Mouse (Mus musculus) kidney, embryonic 14.5 days (tissue): ENCODE measurements around the gene Gm10471. TPM values are rescaled to one million over a fixed set of nuclear protein-coding genes. Genes with fewer than 3 reads are reported as not detected.
"Not testable (repeated sequence)": the region's sequence is repeated elsewhere in the genome, so short reads cannot be mapped to it uniquely, and the experiment has no call there.

ENCODE experiments used
- ATAC-seq: fragments of 200-750 bp; cut with Nextera tagmentation; 2 replicates; pipeline ENCODE4 v1.8.0; 2017; ENCODE audit warnings: moderate number of reproducible peaks, mild to moderate bottlenecking, moderate TSS enrichment, moderate library complexity; ENCODE audit not compliant: low FRiP score, low TSS enrichment
- H3K27ac ChIP-seq: fragments of 300-500 bp; sonication (generic); 2 replicates; pipeline ENCODE4 v1.5.1; 2014; ENCODE audit warnings: low read depth, mild to moderate bottlenecking, low read length, moderate library complexity, mixed read lengths
- H3K27me3 ChIP-seq: fragments of 300-500 bp; sonication (generic); 2 replicates; pipeline ENCODE4 v1.6.1; 2014; ENCODE audit warnings: mild to moderate bottlenecking, low read length; ENCODE audit not compliant: control insufficient read depth, insufficient read depth
- H3K36me3 ChIP-seq: fragments of 300-500 bp; sonication (generic); 2 replicates; pipeline ENCODE4 v1.6.1; 2014; ENCODE audit warnings: low read length, mixed read lengths; ENCODE audit not compliant: control insufficient read depth, insufficient read depth
- H3K4me1 ChIP-seq: fragments of 300-500 bp; sonication (generic); 2 replicates; pipeline ENCODE4 v1.6.1; 2014; ENCODE audit warnings: low read length, mixed read lengths; ENCODE audit not compliant: control insufficient read depth, insufficient read depth
- H3K4me2 ChIP-seq: fragments of 300-500 bp; sonication (generic); replicated peaks from 2 replicates; pipeline ENCODE4 v1.6.1; 2014; ENCODE audit warnings: low read depth, mild to moderate bottlenecking, low read length
- H3K4me3 ChIP-seq: fragments of 300-500 bp; sonication (generic); 2 replicates; pipeline ENCODE4 v1.5.1; 2014; ENCODE audit warnings: mild to moderate bottlenecking, low read length
- H3K9ac ChIP-seq: fragments of 300-500 bp; sonication (generic); 2 replicates; pipeline ENCODE4 v1.6.1; 2014; ENCODE audit warnings: low read depth, mild to moderate bottlenecking, low read length, moderate library complexity
- H3K9me3 ChIP-seq: fragments of 300-500 bp; sonication (generic); 2 replicates; pipeline ENCODE4 v1.6.1; 2016; ENCODE audit warnings: low read length; ENCODE audit not compliant: control insufficient read depth
- WGBS: fragments of 180-500 bp; shearing (Covaris S2); extraction: QIAGEN DNeasy Blood & Tissue Kit; methylation state at CpG from one replicate; pipeline ENCODE4 v1.1.7; 2014; 5-methylcytosine and 5-hydroxymethylcytosine counted together
- polyA plus RNA-seq: library from polyadenylated mRNA; unstranded; fragments of >200 nt; fragmentation: Nextera tagmentation; extraction: Ambion mirVana; gene quantifications from 2 replicates; pipeline ENCODE4 v1.2.1, GENCODE M21; 2014

Gm10471 gene
- not detected in 2 replicates for polyA plus RNA-seq

DNA sequence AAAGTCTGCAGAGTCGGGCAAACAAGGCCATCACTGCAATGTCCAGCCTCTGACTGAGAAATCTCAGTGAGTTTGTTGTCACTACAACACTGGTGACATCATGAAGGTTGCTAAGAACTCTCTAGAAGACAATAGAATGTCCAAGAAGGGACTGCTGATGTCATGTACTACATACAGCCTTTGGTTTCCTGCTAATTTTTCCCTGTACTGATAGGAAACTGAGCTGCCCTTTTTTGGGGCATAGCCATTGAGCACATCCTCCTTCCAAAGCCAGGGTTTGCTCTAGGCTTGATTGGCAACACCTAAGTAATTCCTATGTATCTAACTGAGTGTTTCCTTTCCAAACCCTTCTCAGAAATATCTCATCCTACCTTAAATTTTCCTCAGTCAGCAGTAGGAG, at the start of gene Gm10471:
TSS of gene Gm10471 (minus strand) at position 101 of the 400 bp plus-strand sequence.
- H3K4me3 ChIP-seq, H3K4me1 ChIP-seq, H3K9me3 ChIP-seq, H3K36me3 ChIP-seq, ATAC-seq, H3K9ac ChIP-seq, H3K4me2 ChIP-seq, H3K27me3 ChIP-seq, H3K27ac ChIP-seq: not testable (repeated sequence)
- WGBS, result 88% methylated on average over 1 of the region's 1 CpGs

GRCm38 (mm10) chr5:26121321-26121720, 32.2 kb upstream of the Gm10471 start, which contains the start of gene Gm10220:
Gene Gm10220, minus strand, starts transcription at chr5:26121421.
- not testable (repeated sequence) for H3K27me3 ChIP-seq, H3K27ac ChIP-seq, H3K36me3 ChIP-seq, H3K4me1 ChIP-seq, H3K4me2 ChIP-seq, H3K4me3 ChIP-seq, H3K9me3 ChIP-seq, H3K9ac ChIP-seq, ATAC-seq
- no CpG with 5 or more reads among the region's 3 CpGs for WGBS

DNA sequence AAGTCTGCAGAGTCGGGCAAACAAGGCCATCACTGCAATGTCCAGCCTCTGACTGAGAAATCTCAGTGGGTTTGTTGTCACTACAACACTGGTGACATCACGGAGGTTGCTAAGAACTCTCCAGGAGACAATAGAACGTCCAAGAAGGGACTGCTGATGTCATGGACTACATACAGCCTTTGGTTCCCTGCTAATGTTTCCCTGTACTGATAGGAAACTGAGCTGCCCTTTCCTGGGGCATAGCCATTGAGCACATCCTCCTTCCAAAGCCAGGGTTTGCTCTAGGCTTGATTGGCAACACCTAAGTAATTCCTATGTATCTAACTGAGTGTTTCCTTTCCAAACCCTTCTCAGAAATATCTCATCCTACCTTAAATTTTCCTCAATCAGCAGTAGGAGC, 16.2 kb upstream of the Gm10471 start, which contains the start of gene 5031410I06Rik:
TSS of gene 5031410I06Rik (minus strand) at position 101 of the 400 bp plus-strand sequence.
- H3K27me3 ChIP-seq, H3K9ac ChIP-seq, H3K27ac ChIP-seq, H3K9me3 ChIP-seq, ATAC-seq, H3K4me2 ChIP-seq, H3K4me3 ChIP-seq, H3K36me3 ChIP-seq, H3K4me1 ChIP-seq: not testable (repeated sequence)
- WGBS, result no CpG with 5 or more reads among the region's 3 CpGs

- not testable (repeated sequence) for H3K36me3 ChIP-seq, H3K4me1 ChIP-seq, ATAC-seq, H3K27me3 ChIP-seq, H3K9ac ChIP-seq, H3K27ac ChIP-seq, H3K9me3 ChIP-seq, H3K4me2 ChIP-seq, H3K4me3 ChIP-seq
Observed at GRCm38 (mm10) chr5:26079023-26079422, 10.1 kb downstream of the Gm10471 start.

- H3K4me3 ChIP-seq, result no peak overlapping the region
- 92% methylated on average over 24 of the region's 24 CpGs for WGBS
- no peaks in the 10 kb centered on the region for H3K4me1 ChIP-seq
- no peaks in the 10 kb centered on the region for H3K36me3 ChIP-seq
- H3K9ac ChIP-seq, result no peak overlapping the region
- H3K4me2 ChIP-seq, result no peak overlapping the region
- no peak for ATAC-seq
- no peaks in the 10 kb centered on the region for H3K27me3 ChIP-seq
- no peaks in the 10 kb centered on the region; the same call in 1 of the 2 replicates for H3K9me3 ChIP-seq
- H3K27ac ChIP-seq, result no peak overlapping the region
Observed at GRCm38 (mm10) chr5:26070716-26071115, 18.4 kb downstream of the Gm10471 start.

DNA sequence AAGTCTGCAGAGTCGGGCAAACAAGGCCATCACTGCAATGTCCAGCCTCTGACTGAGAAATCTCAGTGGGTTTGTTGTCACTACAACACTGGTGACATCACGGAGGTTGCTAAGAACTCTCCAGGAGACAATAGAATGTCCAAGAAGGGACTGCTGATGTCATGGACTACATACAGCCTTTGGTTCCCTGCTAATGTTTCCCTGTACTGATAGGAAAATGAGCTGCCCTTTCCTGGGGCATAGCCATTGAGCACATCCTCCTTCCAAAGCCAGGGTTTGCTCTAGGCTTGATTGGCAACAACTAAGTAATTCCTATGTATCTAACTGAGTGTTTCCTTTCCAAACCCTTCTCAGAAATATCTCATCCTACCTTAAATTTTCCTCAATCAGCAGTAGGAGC, 30.6 kb downstream of the Gm10471 start, which contains the start of gene Gm7347:
TSS of gene Gm7347 (minus strand) at position 101 of the 400 bp plus-strand sequence.
- not testable (repeated sequence) for H3K27me3 ChIP-seq

GRCm38 (mm10) chr5:26039458-26039857, 49.6 kb downstream of the Gm10471 start, which contains the start of gene Speer4a:
Gene Speer4a, minus strand, starts transcription at chr5:26039558.
- not testable (repeated sequence) for H3K27me3 ChIP-seq, ATAC-seq, H3K36me3 ChIP-seq, H3K9ac ChIP-seq, H3K4me1 ChIP-seq, H3K4me2 ChIP-seq, H3K9me3 ChIP-seq, H3K27ac ChIP-seq, H3K4me3 ChIP-seq
- 84% methylated on average over 2 of the region's 2 CpGs for WGBS

More for the DNA sequence above, 30.6 kb downstream of the Gm10471 start, which contains the start of gene Gm7347:
- not testable (repeated sequence) for H3K36me3 ChIP-seq, H3K9ac ChIP-seq, H3K9me3 ChIP-seq, H3K4me3 ChIP-seq, ATAC-seq, H3K4me2 ChIP-seq, H3K27ac ChIP-seq, H3K4me1 ChIP-seq
- WGBS, result no CpG with 5 or more reads among the region's 2 CpGs

Other genes with a start within 250 kb of the Gm10471 start
- not detected in 2 replicates for gene Gm21663, start 146.9 kb downstream of the Gm10471 start, polyA plus RNA-seq
- gene Gm21671, start 134.9 kb downstream of the Gm10471 start, polyA plus RNA-seq, result 0.11 and 0.21 TPM in 2 replicates
- gene Gm21680, start 116.6 kb downstream of the Gm10471 start, polyA plus RNA-seq, result 0.09 TPM in 1 of 2 replicates, not detected in the other
- 0.07 and 0.23 TPM in 2 replicates for gene Gm21698, start 100.6 kb downstream of the Gm10471 start, polyA plus RNA-seq
- gene Gm1979, start 84.5 kb downstream of the Gm10471 start, polyA plus RNA-seq, result 0.20 TPM in 1 of 2 replicates, not detected in the other
- not detected in 2 replicates for gene Gm5862, start 66.4 kb downstream of the Gm10471 start, polyA plus RNA-seq
- gene Speer4a, start 49.7 kb downstream of the Gm10471 start, polyA plus RNA-seq, result 0.10 TPM in 1 of 2 replicates, not detected in the other
- gene Gm7347, start 30.7 kb downstream of the Gm10471 start, polyA plus RNA-seq, result 0.11 TPM in 1 of 2 replicates, not detected in the other
- gene 5031410I06Rik, start 16.1 kb upstream of the Gm10471 start, polyA plus RNA-seq, result 0.10 TPM in 1 of 2 replicates, not detected in the other
- gene Gm10220, start 32.1 kb upstream of the Gm10471 start, polyA plus RNA-seq, result 0.09 TPM in 2 replicates
- gene Gm7361, start 168.4 kb upstream of the Gm10471 start, polyA plus RNA-seq, result not detected in 2 replicates